Mouse (Mus musculus) telencephalon, adult 2 months (tissue): ENCODE data around the gene Il1f6.
"Not testable (repeated sequence)": the region's sequence is repeated elsewhere in the genome, so short reads cannot be mapped to it uniquely, and the experiment has no call there.

Experiments
- DNase-seq: peaks from one replicate; pipeline ENCODE4 v3.0.0-alpha.2; 2011; ENCODE audit warnings: low read depth, low spot score

Il1f6 gene

GRCm38 (mm10) chr2:24215118-24215517 is at the start of gene Il1f6:
Gene Il1f6, plus strand, starts transcription at chr2:24215418.
- DNase-seq, result no peak

- peak; percentile 9 for DNase-seq
These were observed 33.4 kb upstream of the Il1f6 start for GRCm38 (mm10) chr2:24181683-24182331.

- DNase-seq, result not testable (repeated sequence)
These were observed 32.6 kb upstream of the Il1f6 start for GRCm38 (mm10) chr2:24182423-24183147.

GRCm38 (mm10) chr2:24184092-24184491 is 31.1 kb upstream of the Il1f6 start:
- DNase-seq, result not testable (repeated sequence)

GRCm38 (mm10) chr2:24186176-24186575 is 29.0 kb upstream of the Il1f6 start, which contains the start of gene Il1f9:
Gene Il1f9, plus strand, starts transcription at chr2:24186476.
- DNase-seq, result no peak

- DNase-seq, result no peak
These were observed 27.6 kb upstream of the Il1f6 start for GRCm38 (mm10) chr2:24187585-24187984.

- no peak for DNase-seq
These were observed 27.0 kb upstream of the Il1f6 start for GRCm38 (mm10) chr2:24188189-24188588.

GRCm38 (mm10) chr2:24227191-24227590 is 12.0 kb downstream of the Il1f6 start:
- DNase-seq, result no peak

GRCm38 (mm10) chr2:24267503-24267902 is 52.3 kb downstream of the Il1f6 start:
- DNase-seq, result no peak

GRCm38 (mm10) chr2:24273619-24274018 is 58.4 kb downstream of the Il1f6 start:
- DNase-seq, result no peak

GRCm38 (mm10) chr2:24275146-24275545 is 59.9 kb downstream of the Il1f6 start:
- DNase-seq, result no peak
